Mouse (Mus musculus) myocyte (in vitro differentiated cells): ENCODE data around the gene Rfx4. TPM values are rescaled to one million over a fixed set of nuclear protein-coding genes. Genes with fewer than 3 reads are reported as not detected.

Experiments
- H3K27me3 ChIP-seq: one replicate; pipeline ENCODE4 v1.6.1; 2011; ENCODE audit not compliant: control insufficient read depth, insufficient read depth, insufficient read length
- H3K36me3 ChIP-seq: one replicate; pipeline ENCODE4 v1.6.1; 2011; ENCODE audit not compliant: control insufficient read depth, insufficient read depth
- H3K4me2 ChIP-seq: one replicate; pipeline ENCODE4 v1.6.1; 2011; ENCODE audit warnings: low read depth, control low read depth
- H3K4me3 ChIP-seq: one replicate; pipeline ENCODE4 v1.5.1; 2011; ENCODE audit warnings: mild to moderate bottlenecking, control low read depth, moderate library complexity
- H3K79me2 ChIP-seq: one replicate; pipeline ENCODE4 v1.6.1; 2011; ENCODE audit not compliant: control insufficient read depth, insufficient read depth
- H3ac ChIP-seq: one replicate; pipeline ENCODE4 v1.6.1; 2011; ENCODE audit not compliant: control insufficient read depth, insufficient read length
- CEBPB ChIP-seq: IDR thresholded peaks from 2 replicates; pipeline ENCODE4 v1.6.1; 2011; ENCODE audit warnings: mild to moderate bottlenecking, moderate library complexity; ENCODE audit not compliant: poor library complexity, insufficient read depth, severe bottlenecking
- E2F4 ChIP-seq: IDR thresholded peaks from one replicate; pipeline ENCODE4 v1.6.1; 2011; ENCODE audit warnings: mild to moderate bottlenecking, control low read depth, moderate library complexity; ENCODE audit not compliant: insufficient read depth
- MAX ChIP-seq: IDR thresholded peaks from one replicate; pipeline ENCODE4 v1.6.1; 2011; ENCODE audit warnings: low read depth, mild to moderate bottlenecking, control low read depth
- MYOD1 ChIP-seq, 3 experiments: IDR thresholded peaks; one replicate each; pipeline ENCODE4 v1.6.1; 2011; ENCODE audit warnings: control low read depth in 2 of 3, low read depth in 2 of 3, mild to moderate bottlenecking in 2 of 3, moderate library complexity in 1 of 3; ENCODE audit not compliant: insufficient read length in 2 of 3, control insufficient read depth in 1 of 3
- MYOG ChIP-seq, 3 experiments: IDR thresholded peaks; one replicate each; pipeline ENCODE4 v1.6.1; 2011; ENCODE audit warnings: control low read depth in 2 of 3, low read depth in 2 of 3, mild to moderate bottlenecking in 2 of 3; ENCODE audit not compliant: insufficient read length in 2 of 3, control insufficient read depth in 1 of 3, insufficient read depth in 1 of 3
- POLR2A ChIP-seq: IDR thresholded peaks from one replicate; pipeline ENCODE4 v1.6.1; 2011; ENCODE audit warnings: low read depth, mild to moderate bottlenecking, control low read depth, moderate library complexity; ENCODE audit not compliant: insufficient read length
- POLR2AphosphoS2 ChIP-seq: IDR thresholded peaks from one replicate; pipeline ENCODE4 v1.6.1; 2011; ENCODE audit warnings: low read depth, control low read depth; ENCODE audit not compliant: insufficient read length
- REST ChIP-seq: IDR thresholded peaks from one replicate; pipeline ENCODE4 v1.6.1; 2011; ENCODE audit warnings: mild to moderate bottlenecking, control low read depth, moderate library complexity; ENCODE audit not compliant: insufficient read depth, insufficient read length
- SRF ChIP-seq: IDR thresholded peaks from one replicate; pipeline ENCODE4 v1.6.1; 2011; ENCODE audit warnings: low read depth; ENCODE audit not compliant: control insufficient read depth, insufficient read length
- TCF12 ChIP-seq: IDR thresholded peaks from one replicate; pipeline ENCODE4 v1.6.1; 2011; ENCODE audit warnings: mild to moderate bottlenecking, control low read depth; ENCODE audit not compliant: poor library complexity, insufficient read depth, severe bottlenecking
- TCF3 ChIP-seq: IDR thresholded peaks from one replicate; pipeline ENCODE4 v1.6.1; 2011; ENCODE audit warnings: low read depth, control low read depth; ENCODE audit not compliant: insufficient read length
- USF1 ChIP-seq: IDR thresholded peaks from one replicate; pipeline ENCODE4 v1.6.1; 2011; ENCODE audit warnings: low read depth, mild to moderate bottlenecking, control low read depth, moderate library complexity
- polyA plus RNA-seq: library from polyadenylated mRNA; unstranded; fragments of >200 nt; fragmentation: generic; extraction: Trizol; gene quantifications from one replicate; pipeline ENCODE4 v1.2.1, GENCODE M21; 2012; ENCODE audit warnings: missing spikeins

Rfx4 gene
- polyA plus RNA-seq, 1 experiment: 0.12 TPM

- 0 out of 2 replicates have a peak, but pooled peaks have one; percentile 15 for TF ChIP-seq CEBPB
- no peak for TF ChIP-seq TCF3
Measured at GRCm38 (mm10) chr10:84896941-84897930, 141.4 kb downstream of the Rfx4 start.

GRCm38 (mm10) chr10:84898144-84898979 lies 142.5 kb downstream of the Rfx4 start:
- no peaks in the 10 kb centered on the region for H3K36me3 ChIP-seq
- no peak overlapping the region for H3ac ChIP-seq
- H3K79me2 ChIP-seq: no peaks in the 10 kb centered on the region
- no peaks in the 10 kb centered on the region for H3K27me3 ChIP-seq
- no peak for TF ChIP-seq MAX
- TF ChIP-seq MYOG (IDR thresholded peaks at IDR 0.05; ENCODE audit: control insufficient read depth in 1 of 3, insufficient read depth in 1 of 3, insufficient read length in 2 of 3, low read depth in 2 of 3): no peak
- TF ChIP-seq POLR2A: no peak
- no peak for TF ChIP-seq CEBPB
- no peak for TF ChIP-seq USF1
- no peak for TF ChIP-seq E2F4
- no peak for TF ChIP-seq TCF12
- no peak for TF ChIP-seq SRF
- TF ChIP-seq POLR2AphosphoS2: no peak
- no peak for TF ChIP-seq TCF3
- H3K4me3 ChIP-seq: no peak overlapping the region
- H3K4me2 ChIP-seq: no peak overlapping the region

More at GRCm38 (mm10) chr10:84896941-84897930, 141.4 kb downstream of the Rfx4 start:
- H3K36me3 ChIP-seq: no peaks in the 10 kb centered on the region
- no peaks in the 10 kb centered on the region for H3K27me3 ChIP-seq
- H3K4me3 ChIP-seq: no peak overlapping the region
- no peak overlapping the region for H3K4me2 ChIP-seq
- no peaks in the 10 kb centered on the region for H3K79me2 ChIP-seq
- H3ac ChIP-seq: no peak overlapping the region

DNA sequence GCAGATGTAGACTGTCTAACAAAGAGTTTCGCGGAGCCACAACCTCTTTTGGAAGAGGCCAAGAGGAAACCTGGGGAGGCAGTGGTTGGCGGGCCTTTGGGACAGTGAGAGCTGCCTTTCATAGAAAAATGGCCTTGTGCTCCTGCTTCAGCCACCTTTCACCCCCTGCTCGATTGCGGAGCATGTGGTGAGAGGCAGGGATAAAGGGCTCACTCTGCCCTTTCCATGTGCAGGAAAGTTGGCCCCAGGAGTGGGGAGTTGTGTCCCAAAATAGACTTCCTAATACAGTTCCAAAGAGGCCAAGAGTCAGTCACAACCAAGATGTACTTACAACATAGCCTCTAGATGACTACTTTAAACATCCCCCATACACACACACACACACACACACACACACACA lies 145.8 kb downstream of the Rfx4 start:
- no peaks in the 10 kb centered on the region for H3K27me3 ChIP-seq
- H3K4me2 ChIP-seq: no peak overlapping the region
- H3K79me2 ChIP-seq: no peaks in the 10 kb centered on the region
- H3K4me3 ChIP-seq: no peak overlapping the region
- no peaks in the 10 kb centered on the region for H3K36me3 ChIP-seq
- no peak overlapping the region for H3ac ChIP-seq
- TF ChIP-seq MAX (no peak), TCF12 (no peak), REST (no peak), MYOG (IDR thresholded peaks at IDR 0.05; ENCODE audit: control insufficient read depth in 1 of 3, insufficient read depth in 1 of 3, insufficient read length in 2 of 3, low read depth in 2 of 3) (no peak), SRF (no peak), POLR2AphosphoS2 (no peak), CEBPB (no peak), POLR2A (no peak)

DNA sequence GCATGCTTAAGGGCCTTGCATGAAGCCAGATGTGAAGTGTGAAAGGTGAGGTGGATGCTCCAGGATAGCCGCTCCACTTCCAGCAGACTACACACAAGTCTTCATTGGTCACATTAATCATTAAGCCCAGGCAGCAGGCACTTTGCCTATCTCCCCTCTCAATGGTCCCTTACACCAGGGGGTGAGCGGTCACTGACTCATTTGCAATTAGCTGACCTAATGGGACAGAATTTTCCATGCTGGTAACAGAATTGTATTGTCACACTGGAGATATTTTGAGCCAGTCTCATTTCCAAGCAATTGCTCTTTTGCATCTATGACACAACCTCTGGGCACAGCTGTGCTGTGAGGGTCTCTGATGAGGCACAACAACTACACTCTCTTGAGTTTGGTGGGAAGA lies 146.4 kb downstream of the Rfx4 start:
- Histone ChIP-seq H3K4me2 (no peak overlapping the region), H3K79me2 (no peaks in the 10 kb centered on the region), H3K36me3 (no peaks in the 10 kb centered on the region), H3K4me3 (no peak overlapping the region), H3K27me3 (no peaks in the 10 kb centered on the region), H3ac (no peak overlapping the region)
- TF ChIP-seq SRF (no peak), MYOG (IDR thresholded peaks at IDR 0.05; ENCODE audit: control insufficient read depth in 1 of 3, insufficient read depth in 1 of 3, insufficient read length in 2 of 3, low read depth in 2 of 3) (no peak), TCF12 (no peak), MYOD1 (IDR thresholded peaks at IDR 0.05; ENCODE audit: control insufficient read depth in 1 of 3, insufficient read length in 2 of 3, low read depth in 2 of 3) (no peak), CEBPB (no peak), E2F4 (no peak), USF1 (no peak), REST (no peak), POLR2AphosphoS2 (no peak), TCF3 (no peak), MAX (no peak), POLR2A (no peak)
